Mouse (Mus musculus): Measurements from ENCODE around the gene Otx2.
A peak's percentile ranks its signal among the peaks of the same experiment; 100 is the strongest.

Otx2 gene

GRCm38 (mm10) chr14:48673541-48673940 is at the start of gene Otx2:
Gene Otx2 (minus strand): TSS chr14:48673819.
- no peak for DNase-seq

- DNase-seq, result no peak
Measured at GRCm38 (mm10) chr14:48722763-48723162, 49.1 kb upstream of the Otx2 start.

- DNase-seq, result no peak
Measured at GRCm38 (mm10) chr14:48719296-48719695, 45.7 kb upstream of the Otx2 start.

GRCm38 (mm10) chr14:48717632-48718279 is 44.1 kb upstream of the Otx2 start:
- DNase-seq, result no peak

- DNase-seq, result no peak
Measured at GRCm38 (mm10) chr14:48716456-48716855, 42.8 kb upstream of the Otx2 start.

- no peak for DNase-seq
Measured at GRCm38 (mm10) chr14:48710871-48711370, 37.3 kb upstream of the Otx2 start.

- DNase-seq, result no peak
Measured at GRCm38 (mm10) chr14:48710062-48710870, 36.6 kb upstream of the Otx2 start.

GRCm38 (mm10) chr14:48709371-48710061 is 35.9 kb upstream of the Otx2 start:
- peak; percentile 39 for DNase-seq

GRCm38 (mm10) chr14:48707844-48708383 is 34.3 kb upstream of the Otx2 start:
- DNase-seq, result no peak

- no peak for DNase-seq
Measured at GRCm38 (mm10) chr14:48707391-48707790, 33.8 kb upstream of the Otx2 start.

- DNase-seq, result no peak
Measured at GRCm38 (mm10) chr14:48700790-48701370, 27.3 kb upstream of the Otx2 start.

- no peak for DNase-seq
Measured at GRCm38 (mm10) chr14:48679590-48679989, 6.0 kb upstream of the Otx2 start.

- no peak for DNase-seq
Measured at GRCm38 (mm10) chr14:48678674-48679073, 5.1 kb upstream of the Otx2 start.

GRCm38 (mm10) chr14:48674036-48674831 is 615 bp upstream of the Otx2 start:
- no peak for DNase-seq

GRCm38 (mm10) chr14:48672611-48673176 is 925 bp downstream of the Otx2 start:
- DNase-seq, result no peak

- no peak for DNase-seq
Measured at GRCm38 (mm10) chr14:48671480-48672240, 2.0 kb downstream of the Otx2 start.

GRCm38 (mm10) chr14:48670761-48671479 is 2.7 kb downstream of the Otx2 start:
- no peak for DNase-seq

GRCm38 (mm10) chr14:48670258-48670630 is 3.4 kb downstream of the Otx2 start:
- DNase-seq, result no peak

GRCm38 (mm10) chr14:48669541-48670257 is 3.9 kb downstream of the Otx2 start:
- no peak for DNase-seq
